Mouse (Mus musculus) thymus, adult 2 months (tissue): ENCODE results near the gene Wscd2. TPM values are rescaled to one million over a fixed set of nuclear protein-coding genes. Genes with fewer than 3 reads are reported as not detected.
"Not testable (repeated sequence)": the region's sequence is repeated elsewhere in the genome, so short reads cannot be mapped to it uniquely, and the experiment has no call there.

ENCODE experiments used
- DNase-seq: peaks from one replicate; pipeline ENCODE4 v3.0.0; 2021
- H3K27ac ChIP-seq: fragments of 200-500 bp; 2 replicates; pipeline ENCODE4 v1.5.1; 2012; ENCODE audit warnings: low read length, control low read depth; ENCODE audit not compliant: control insufficient read depth, insufficient read depth
- H3K27me3 ChIP-seq: fragments of 200-500 bp; 2 replicates; pipeline ENCODE4 v1.6.1; 2012; ENCODE audit warnings: mild to moderate bottlenecking, low read length, moderate library complexity, mixed read lengths; ENCODE audit not compliant: control insufficient read depth, insufficient read depth
- H3K36me3 ChIP-seq: fragments of 200-500 bp; 2 replicates; pipeline ENCODE4 v1.6.1; 2012; ENCODE audit warnings: mild to moderate bottlenecking, low read length, moderate library complexity; ENCODE audit not compliant: control insufficient read depth, insufficient read depth
- H3K4me1 ChIP-seq: fragments of 200-500 bp; replicated peaks from 2 replicates; pipeline ENCODE4 v1.6.1; 2012; ENCODE audit warnings: low read length; ENCODE audit not compliant: control insufficient read depth, insufficient read depth
- H3K4me3 ChIP-seq: fragments of 200-500 bp; 2 replicates; pipeline ENCODE4 v1.5.1; 2012; ENCODE audit warnings: mild to moderate bottlenecking, low read length, control low read depth, moderate library complexity; ENCODE audit not compliant: control insufficient read depth, insufficient read depth
- CTCF ChIP-seq: fragments of 200-500 bp; IDR thresholded peaks from 2 replicates; pipeline ENCODE4 v1.5.1; 2012; ENCODE audit warnings: mild to moderate bottlenecking, control low read depth, low read length, moderate library complexity, borderline replicate concordance; ENCODE audit not compliant: control insufficient read depth, poor library complexity, insufficient read depth; ENCODE audit errors: extremely low read depth
- POLR2A ChIP-seq: fragments of 200-500 bp; IDR thresholded peaks from 2 replicates; pipeline ENCODE4 v1.6.1; 2012; ENCODE audit warnings: mild to moderate bottlenecking, low read length, control low read depth, moderate library complexity; ENCODE audit not compliant: control insufficient read depth, poor library complexity, insufficient read depth; ENCODE audit errors: extremely low read depth
- WGBS: fragments of 180-500 bp; shearing (Covaris S2); methylation state at CpG from one replicate; pipeline ENCODE4 v1.1.7; 2018; 5-methylcytosine and 5-hydroxymethylcytosine counted together
- polyA plus RNA-seq: library from polyadenylated mRNA; depleted of rRNA; stranded (reverse); fragments of >200 nt; gene quantifications from 2 replicates; pipeline ENCODE4 v1.2.3, GENCODE M21; 2012

The Wscd2 gene
- polyA plus RNA-seq, 1 experiment, result 1.2 TPM

DNA sequence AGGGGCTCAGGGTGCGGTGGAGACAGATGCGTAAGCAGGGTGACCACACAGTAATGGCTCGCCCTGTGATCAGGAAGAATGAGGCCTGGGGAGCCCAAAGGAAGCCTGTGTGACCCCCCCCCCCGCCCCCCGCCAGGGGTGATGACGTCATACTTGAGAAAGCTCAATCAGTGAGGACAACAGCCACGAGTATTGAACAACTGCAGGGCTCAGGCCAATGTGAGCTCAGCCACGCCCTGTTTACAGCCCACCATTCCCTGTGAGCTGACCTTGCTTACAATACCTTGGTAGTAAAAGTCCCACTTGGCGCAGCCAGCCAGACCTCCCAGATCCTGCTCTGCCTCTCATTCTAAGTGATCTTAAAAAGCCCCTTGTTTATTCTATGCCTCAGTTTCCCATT is 90.7 kb downstream of the Wscd2 start:
- 54% methylated on average over 9 of the region's 9 CpGs for whole genome bisulfite sequencing
- TF ChIP-seq CTCF (no peak), POLR2A (no peak)
- no peaks in the 10 kb centered on the region for H3K4me1 ChIP-seq
- no peaks in the 10 kb centered on the region for H3K27me3 ChIP-seq
- H3K27ac ChIP-seq, result no peak overlapping the region
- no peaks in the 10 kb centered on the region for H3K36me3 ChIP-seq
- no peak overlapping the region for H3K4me3 ChIP-seq
- DNase-seq, result no peak

DNA sequence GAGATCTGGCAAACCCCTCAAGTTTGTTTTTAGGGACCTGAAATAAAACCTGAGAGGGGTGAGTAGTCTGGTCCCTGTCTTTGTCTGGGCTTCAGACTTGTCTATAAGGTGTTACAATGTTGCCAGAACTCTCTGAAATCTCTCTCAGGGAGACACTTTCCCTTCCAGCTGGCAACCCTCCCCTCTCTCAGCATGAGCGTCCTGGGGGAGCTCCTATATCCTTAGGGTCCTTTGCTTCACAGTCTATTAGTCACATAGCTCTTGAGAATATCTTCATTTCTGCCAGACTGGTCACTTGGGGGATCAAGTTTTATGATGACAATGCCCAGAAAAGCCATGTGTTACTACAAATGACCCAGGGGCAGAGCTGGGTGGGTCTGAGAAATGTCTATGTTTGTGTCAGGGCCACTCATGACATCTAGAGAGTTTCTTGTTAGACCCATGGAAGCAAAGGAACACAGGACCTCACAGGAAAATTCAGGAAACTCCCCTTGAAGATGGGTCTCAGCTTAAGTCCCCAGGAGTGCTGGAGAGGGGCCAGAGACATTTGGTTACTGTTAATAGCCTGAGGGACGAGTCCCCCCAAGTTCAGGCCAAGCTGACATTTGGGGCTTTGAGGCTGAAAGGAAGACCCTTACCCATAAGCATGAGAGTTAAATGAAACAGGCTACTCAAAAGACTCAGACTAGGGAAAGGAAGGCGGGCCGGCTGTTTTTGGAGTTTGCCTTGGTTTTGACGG is 93.5 kb downstream of the Wscd2 start:
- no peaks in the 10 kb centered on the region for H3K36me3 ChIP-seq
- H3K27me3 ChIP-seq, result no peaks in the 10 kb centered on the region
- no peaks in the 10 kb centered on the region for H3K4me1 ChIP-seq
- WGBS, result 87% methylated on average over 5 of the region's 5 CpGs
- no peak overlapping the region for H3K27ac ChIP-seq
- DNase-seq, result no peak
- no peak overlapping the region for H3K4me3 ChIP-seq
- TF ChIP-seq CTCF (no peak), POLR2A (no peak)

DNA sequence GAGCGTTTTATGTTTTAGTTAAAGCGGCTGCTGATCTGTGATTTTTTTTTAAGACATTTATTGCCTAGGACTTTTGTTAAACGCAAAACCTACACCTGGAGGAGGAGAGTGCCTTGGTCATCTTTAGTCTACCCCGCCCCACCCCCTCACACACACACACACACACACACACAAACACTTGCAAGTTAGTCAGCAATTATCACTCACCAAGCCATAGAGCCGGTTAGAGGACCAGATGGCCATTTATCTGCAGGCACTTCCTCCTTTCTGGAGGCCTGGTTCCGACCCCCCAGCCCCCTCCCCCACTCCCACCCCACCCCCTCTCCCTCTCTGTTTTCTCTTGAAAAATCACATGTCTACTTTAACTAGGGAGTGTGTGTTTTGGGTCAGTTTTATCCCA is 94.3 kb downstream of the Wscd2 start:
- no peak for DNase-seq
- WGBS, result 39% methylated on average over 6 of the region's 6 CpGs
- H3K4me1 ChIP-seq, result no peaks in the 10 kb centered on the region
- no peak overlapping the region for H3K4me3 ChIP-seq
- TF ChIP-seq POLR2A (no peak), CTCF (no peak)
- H3K27me3 ChIP-seq, result no peaks in the 10 kb centered on the region
- no peaks in the 10 kb centered on the region for H3K36me3 ChIP-seq
- H3K27ac ChIP-seq, result no peak overlapping the region

DNA sequence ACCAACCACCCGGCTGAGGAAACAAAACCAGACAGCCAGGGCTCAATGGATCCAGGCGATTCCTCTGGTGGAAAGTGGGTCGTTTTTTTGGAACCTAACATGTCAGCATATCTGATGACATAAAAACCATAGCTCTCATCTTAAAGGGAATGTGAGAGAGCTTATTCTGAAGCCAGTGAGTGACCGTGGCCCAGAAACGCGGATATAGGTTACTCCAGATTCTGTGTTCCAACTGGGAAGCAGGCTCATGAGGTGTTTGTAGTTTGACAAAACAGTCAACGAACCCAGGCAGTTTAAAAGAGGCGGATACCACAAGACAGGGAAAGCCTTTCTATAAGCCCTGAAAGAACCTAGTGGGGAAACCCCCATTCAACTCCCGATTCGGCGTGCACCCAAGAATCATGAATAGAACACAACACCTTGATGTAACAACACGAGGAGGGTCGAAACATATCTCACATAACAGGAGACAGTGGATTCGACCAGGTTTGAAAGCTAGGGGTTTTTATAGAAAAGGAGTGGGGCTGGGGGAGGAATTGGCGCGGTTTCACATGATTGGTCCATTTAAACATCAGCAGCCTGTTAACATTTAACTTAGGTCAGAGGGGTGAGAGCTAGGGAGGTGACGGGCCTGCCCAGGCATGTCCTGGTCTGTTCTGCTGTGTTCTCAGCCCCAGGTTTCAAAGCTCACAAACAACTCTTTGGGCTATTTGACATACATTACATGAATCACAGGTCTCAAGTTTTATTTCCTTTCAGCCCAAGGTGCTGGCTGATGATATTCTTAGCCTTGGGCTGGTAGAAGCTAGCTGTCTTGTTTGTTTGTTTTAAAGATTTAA is 95.7 kb downstream of the Wscd2 start:
- not testable (repeated sequence) for H3K27me3 ChIP-seq, DNase-seq, H3K36me3 ChIP-seq, H3K4me3 ChIP-seq, H3K4me1 ChIP-seq, H3K27ac ChIP-seq
- WGBS, result 89% methylated on average over 17 of the region's 17 CpGs

DNA sequence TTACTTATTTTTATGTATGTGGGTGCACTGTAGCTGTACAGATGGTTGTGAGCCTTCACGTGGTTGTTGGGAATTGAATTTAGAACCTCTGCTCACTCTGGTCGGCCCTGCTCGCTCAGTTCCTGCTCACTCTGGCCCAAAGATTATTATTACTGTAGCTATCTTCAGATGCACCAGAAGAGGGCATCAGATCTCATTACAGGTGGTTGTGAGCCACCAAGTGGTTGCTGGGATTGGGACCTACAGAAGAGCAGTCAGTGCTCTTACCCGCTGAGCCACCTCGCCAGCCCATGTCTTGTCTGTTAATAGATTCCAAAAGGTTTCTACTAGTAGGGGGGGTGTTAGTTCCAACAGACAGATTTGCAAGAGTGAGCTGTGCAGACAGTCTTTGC is 96.3 kb downstream of the Wscd2 start:
- H3K36me3 ChIP-seq, H3K27me3 ChIP-seq, H3K27ac ChIP-seq, H3K4me3 ChIP-seq, DNase-seq, H3K4me1 ChIP-seq: not testable (repeated sequence)
- whole genome bisulfite sequencing, result 82% methylated on average over 5 of the region's 5 CpGs

DNA sequence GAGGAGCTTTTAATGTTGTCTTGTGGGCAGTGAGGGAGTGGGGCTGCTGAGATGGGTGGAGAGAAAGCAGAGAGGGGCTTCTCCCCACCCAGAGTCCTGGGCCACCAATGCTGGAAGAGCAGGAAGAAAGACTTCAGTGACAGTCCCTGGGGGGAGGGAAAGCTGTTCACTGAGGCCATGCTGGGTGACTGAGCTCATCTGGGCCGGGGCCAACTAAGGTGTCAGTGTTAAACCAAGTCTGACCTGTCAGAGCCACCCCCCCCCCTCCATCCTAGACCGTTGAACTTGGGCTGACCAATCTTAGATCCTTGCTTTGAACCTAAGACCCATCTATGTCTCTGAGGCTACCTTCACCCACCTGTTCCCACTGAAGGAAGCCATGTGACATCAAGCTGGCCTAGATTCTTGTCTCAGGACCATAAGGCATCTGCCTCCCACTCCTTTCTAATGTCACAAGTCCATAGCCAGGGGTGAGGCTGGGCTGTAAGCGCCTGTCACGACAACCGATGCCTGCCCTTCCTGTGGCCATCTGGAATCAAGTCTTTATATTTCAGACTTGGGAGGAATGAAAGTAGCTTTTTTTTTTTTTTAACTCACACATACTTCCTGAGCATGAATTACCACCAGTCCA is 100.0 kb downstream of the Wscd2 start:
- Histone ChIP-seq H3K36me3 (no peaks in the 10 kb centered on the region), H3K4me3 (no peak overlapping the region), H3K27me3 (no peaks in the 10 kb centered on the region), H3K27ac (no peak overlapping the region), H3K4me1 (no peaks in the 10 kb centered on the region)
- no peak for DNase-seq
- TF ChIP-seq CTCF (no peak), POLR2A (no peak)
- WGBS, result 62% methylated on average over 5 of the region's 5 CpGs

DNA sequence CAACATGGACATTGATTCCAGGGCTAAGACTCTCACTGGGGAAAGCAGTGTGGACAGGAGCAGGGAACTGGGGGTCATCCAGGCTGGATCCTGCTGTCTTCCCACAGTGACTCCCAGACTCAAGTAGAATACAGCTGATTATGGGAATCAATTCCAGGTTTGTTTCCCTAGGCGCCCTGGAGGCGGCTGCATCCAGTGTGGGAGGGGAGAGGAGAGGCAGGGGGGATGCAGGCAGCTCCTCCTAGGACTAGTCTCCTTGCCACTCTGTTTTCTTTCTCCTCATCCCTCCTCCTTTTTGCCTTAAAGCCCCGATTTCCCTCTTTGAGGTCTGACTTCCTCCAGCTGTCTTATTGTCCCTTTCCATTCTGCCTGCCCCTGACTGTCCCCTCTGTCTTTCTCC is 101.0 kb downstream of the Wscd2 start:
- TF ChIP-seq POLR2A (no peak), CTCF (no peak)
- no peak overlapping the region for H3K4me3 ChIP-seq
- no peaks in the 10 kb centered on the region for H3K27me3 ChIP-seq
- no peak overlapping the region for H3K27ac ChIP-seq
- H3K36me3 ChIP-seq, result no peaks in the 10 kb centered on the region
- WGBS, result 67% methylated on average over 3 of the region's 3 CpGs
- no peak for DNase-seq
- no peaks in the 10 kb centered on the region for H3K4me1 ChIP-seq
